Mouse (Mus musculus): ENCODE data around the gene Rft1. TPM values are rescaled to one million over a fixed set of nuclear protein-coding genes. Genes with fewer than 3 reads are reported as not detected.

The Rft1 gene
- polyA plus RNA-seq, 1 experiment from 2014 or later, result 18.1 TPM

DNA sequence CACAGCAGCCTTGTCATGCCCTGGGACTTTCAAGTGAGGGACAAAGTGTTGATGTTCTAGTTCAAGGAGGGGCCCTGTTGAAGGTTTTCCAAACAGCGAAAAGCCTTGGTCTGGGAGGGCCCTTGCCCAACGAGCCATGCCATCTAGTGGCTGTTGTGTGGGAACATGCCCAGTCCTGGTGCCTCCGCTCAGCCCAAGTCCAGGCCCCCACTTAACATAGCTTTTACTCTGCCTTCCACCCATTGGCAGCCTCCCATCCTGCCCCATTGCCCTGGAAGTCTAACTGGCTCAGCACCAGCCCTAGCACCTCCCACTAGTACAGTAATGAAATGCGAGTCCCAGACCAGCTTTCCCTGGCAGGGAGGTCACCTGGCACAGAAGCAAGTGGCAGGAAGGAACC is 3.2 kb upstream of the Rft1 start:
- no peak overlapping the region for H3K4me2 ChIP-seq (ENCODE audit: low read depth, low read length)
- no peak overlapping the region for H3K4me3 ChIP-seq (ENCODE audit: low read length)
- ATAC-seq (ENCODE audit: low read depth), result peak; percentile 89
- no peaks in the 10 kb centered on the region for H3K36me3 ChIP-seq (ENCODE audit: control insufficient read depth, insufficient read depth, low read length)
- no peak overlapping the region for H3K9ac ChIP-seq (ENCODE audit: low read length)
- H3K27ac ChIP-seq (ENCODE audit: low read length), result no peak overlapping the region
- 7% methylated on average over 4 of the region's 4 CpGs for WGBS
- no peaks in the 10 kb centered on the region for H3K9me3 ChIP-seq (ENCODE audit: control insufficient read depth, low read length)
- no peaks in the 10 kb centered on the region for H3K27me3 ChIP-seq (ENCODE audit: control insufficient read depth, insufficient read depth, low read depth, low read length)
- peaks cover 3% of the 10 kb centered on the region for H3K4me1 ChIP-seq (replicated peaks; ENCODE audit: control insufficient read depth, insufficient read depth, low read length)

DNA sequence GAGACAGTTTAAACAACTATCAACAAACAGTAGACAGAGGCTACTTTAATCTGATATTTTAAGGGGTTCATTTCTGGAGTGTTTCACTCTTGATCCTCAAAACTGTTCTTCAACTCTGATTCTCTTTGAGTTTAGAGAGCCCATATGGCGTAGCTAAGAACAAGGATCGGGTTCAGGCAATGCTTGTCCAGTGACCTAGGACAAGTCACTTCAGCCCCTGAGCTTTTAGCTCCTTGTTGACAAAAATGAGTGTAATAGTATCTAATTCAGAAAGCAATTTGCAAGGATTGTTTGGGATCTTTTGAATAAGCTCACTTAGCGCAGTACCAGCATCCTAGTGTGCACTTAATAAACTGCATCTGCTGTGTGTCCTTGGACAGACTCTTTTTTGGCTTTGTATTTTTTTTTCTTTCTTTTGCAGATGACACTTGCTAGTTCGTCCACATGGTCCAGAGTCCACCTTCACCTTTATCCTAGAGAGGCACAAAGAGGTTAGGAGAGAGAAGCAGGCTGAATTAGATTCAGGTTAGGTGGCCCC is 600 bp downstream of the Rft1 start:
- Histone ChIP-seq H3K9ac (ENCODE audit: low read length) (peak overlapping the region; percentile 96), H3K4me3 (ENCODE audit: low read length) (peak overlapping the region; percentile 78), H3K27me3 (ENCODE audit: control insufficient read depth, insufficient read depth, low read depth, low read length) (no peaks in the 10 kb centered on the region), H3K27ac (ENCODE audit: low read length) (peak overlapping the region; percentile 78), H3K36me3 (ENCODE audit: control insufficient read depth, insufficient read depth, low read length) (no peaks in the 10 kb centered on the region), H3K4me2 (ENCODE audit: low read depth, low read length) (peak overlapping the region; percentile 52), H3K9me3 (ENCODE audit: control insufficient read depth, low read length) (no peaks in the 10 kb centered on the region), H3K4me1 (replicated peaks; ENCODE audit: control insufficient read depth, insufficient read depth, low read length) (peaks cover 3% of the 10 kb centered on the region)
- WGBS, result 30% methylated on average over 4 of the region's 4 CpGs
- no peak for ATAC-seq (ENCODE audit: low read depth)

DNA sequence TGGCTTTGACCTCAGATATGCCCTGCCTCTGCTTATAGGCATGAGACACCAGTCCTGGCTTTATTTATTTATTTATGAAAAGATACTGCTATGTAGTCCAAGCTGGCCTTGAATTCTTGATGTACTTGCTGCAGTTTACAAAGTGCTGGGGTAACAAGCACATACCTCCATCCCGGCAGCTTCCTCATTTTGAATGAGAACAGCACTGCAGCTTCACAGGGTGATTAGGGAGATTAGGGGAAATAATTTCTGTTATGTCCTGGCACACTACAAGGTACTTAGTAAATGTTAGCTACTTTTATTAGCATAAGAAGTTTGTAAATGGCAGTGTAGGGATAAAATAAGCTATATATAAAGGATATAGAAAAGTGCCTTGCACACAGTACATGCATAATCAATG is 1.4 kb downstream of the Rft1 start:
- ATAC-seq (ENCODE audit: low read depth), result no peak
- no peak overlapping the region for H3K27ac ChIP-seq (ENCODE audit: low read length)
- peaks cover 3% of the 10 kb centered on the region for H3K4me1 ChIP-seq (replicated peaks; ENCODE audit: control insufficient read depth, insufficient read depth, low read length)
- no peaks in the 10 kb centered on the region for H3K36me3 ChIP-seq (ENCODE audit: control insufficient read depth, insufficient read depth, low read length)
- H3K4me3 ChIP-seq (ENCODE audit: low read length), result no peak overlapping the region
- H3K4me2 ChIP-seq (ENCODE audit: low read depth, low read length), result no peak overlapping the region
- no peaks in the 10 kb centered on the region for H3K27me3 ChIP-seq (ENCODE audit: control insufficient read depth, insufficient read depth, low read depth, low read length)
- H3K9me3 ChIP-seq (ENCODE audit: control insufficient read depth, low read length), result no peaks in the 10 kb centered on the region
- WGBS, result 80% methylated on average over 1 of the region's 1 CpGs
- H3K9ac ChIP-seq (ENCODE audit: low read length), result no peak overlapping the region

DNA sequence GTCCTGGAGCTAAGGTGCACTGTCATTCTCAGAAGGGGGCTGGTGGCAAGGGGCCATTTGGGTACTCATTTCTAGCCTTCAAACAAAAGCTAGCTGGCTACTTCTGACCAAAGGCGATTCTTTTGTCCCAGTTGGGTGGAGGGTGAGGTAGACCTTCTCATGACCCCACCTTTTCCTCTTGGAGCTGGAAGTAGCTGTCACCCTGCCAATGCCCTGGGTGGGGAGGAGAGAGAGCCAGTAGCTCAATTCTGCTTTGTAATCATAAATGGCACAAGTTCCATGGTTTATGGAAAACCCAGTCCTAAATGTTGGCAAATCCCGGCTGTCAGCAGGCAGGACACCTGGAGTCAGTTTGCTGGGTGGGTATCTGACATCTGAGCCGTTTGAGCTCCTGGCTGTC is 11.9 kb downstream of the Rft1 start:
- ATAC-seq (ENCODE audit: low read depth), result no peak
- Histone ChIP-seq H3K4me2 (ENCODE audit: low read depth, low read length) (no peak overlapping the region), H3K36me3 (ENCODE audit: control insufficient read depth, insufficient read depth, low read length) (peaks cover 34% of the 10 kb centered on the region), H3K27ac (ENCODE audit: low read length) (no peak overlapping the region), H3K27me3 (ENCODE audit: control insufficient read depth, insufficient read depth, low read depth, low read length) (no peaks in the 10 kb centered on the region), H3K4me3 (ENCODE audit: low read length) (no peak overlapping the region), H3K9me3 (ENCODE audit: control insufficient read depth, low read length) (no peaks in the 10 kb centered on the region), H3K9ac (ENCODE audit: low read length) (no peak overlapping the region), H3K4me1 (replicated peaks; ENCODE audit: control insufficient read depth, insufficient read depth, low read length) (no peaks in the 10 kb centered on the region)
- WGBS, result 80% methylated on average over 3 of the region's 3 CpGs

DNA sequence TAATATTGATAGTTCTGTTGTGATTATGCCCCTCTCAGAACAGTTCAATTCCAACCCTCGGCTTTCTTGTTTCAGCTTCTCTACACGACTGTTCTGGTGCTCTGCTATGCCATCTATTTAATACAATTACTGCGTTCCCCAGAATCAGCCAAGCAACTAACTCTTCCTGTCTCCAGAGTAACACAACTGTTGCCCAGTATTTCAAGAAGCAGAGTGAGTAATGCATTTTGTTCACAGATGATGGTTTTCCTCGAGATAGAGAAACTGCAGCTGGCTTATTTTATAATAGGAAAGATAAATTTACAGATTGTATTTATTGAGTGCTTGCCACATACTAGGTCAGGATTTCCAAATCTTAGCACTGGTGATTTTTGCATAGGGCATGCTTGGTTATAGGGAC is 12.4 kb downstream of the Rft1 start:
- ATAC-seq (ENCODE audit: low read depth), result no peak
- Histone ChIP-seq H3K4me3 (ENCODE audit: low read length) (no peak overlapping the region), H3K9me3 (ENCODE audit: control insufficient read depth, low read length) (no peaks in the 10 kb centered on the region), H3K36me3 (ENCODE audit: control insufficient read depth, insufficient read depth, low read length) (peaks cover 30% of the 10 kb centered on the region), H3K9ac (ENCODE audit: low read length) (no peak overlapping the region), H3K27ac (ENCODE audit: low read length) (no peak overlapping the region), H3K4me1 (replicated peaks; ENCODE audit: control insufficient read depth, insufficient read depth, low read length) (no peaks in the 10 kb centered on the region), H3K4me2 (ENCODE audit: low read depth, low read length) (no peak overlapping the region), H3K27me3 (ENCODE audit: control insufficient read depth, insufficient read depth, low read depth, low read length) (no peaks in the 10 kb centered on the region)
- 87% methylated on average over 4 of the region's 4 CpGs for WGBS

DNA sequence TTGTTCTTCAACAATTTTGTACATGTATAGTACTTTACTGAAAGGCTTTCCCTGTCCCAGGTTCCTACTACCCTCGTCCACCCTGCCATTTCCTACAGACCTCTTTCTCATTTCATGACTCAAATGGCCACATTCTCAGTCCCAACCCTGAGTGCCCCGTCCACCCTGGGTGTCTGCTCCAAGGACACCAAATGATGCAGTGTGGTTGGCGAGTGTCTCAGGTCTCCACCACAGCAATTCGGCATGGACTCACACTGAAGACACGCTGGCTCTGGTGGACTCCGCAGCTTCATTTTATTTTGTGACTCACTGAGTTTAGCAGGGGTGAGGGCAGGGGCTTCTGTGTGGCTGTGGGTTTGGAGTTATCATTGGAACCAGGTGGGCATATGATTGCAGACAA is 16.0 kb downstream of the Rft1 start:
- H3K36me3 ChIP-seq (ENCODE audit: control insufficient read depth, insufficient read depth, low read length), result peaks cover 21% of the 10 kb centered on the region
- H3K4me1 ChIP-seq (replicated peaks; ENCODE audit: control insufficient read depth, insufficient read depth, low read length), result no peaks in the 10 kb centered on the region
- WGBS, result 92% methylated on average over 6 of the region's 6 CpGs
- H3K9me3 ChIP-seq (ENCODE audit: control insufficient read depth, low read length), result no peaks in the 10 kb centered on the region
- ATAC-seq (ENCODE audit: low read depth), result no peak
- no peak overlapping the region for H3K27ac ChIP-seq (ENCODE audit: low read length)
- H3K4me2 ChIP-seq (ENCODE audit: low read depth, low read length), result no peak overlapping the region
- no peaks in the 10 kb centered on the region for H3K27me3 ChIP-seq (ENCODE audit: control insufficient read depth, insufficient read depth, low read depth, low read length)
- H3K9ac ChIP-seq (ENCODE audit: low read length), result no peak overlapping the region
- H3K4me3 ChIP-seq (ENCODE audit: low read length), result no peak overlapping the region

DNA sequence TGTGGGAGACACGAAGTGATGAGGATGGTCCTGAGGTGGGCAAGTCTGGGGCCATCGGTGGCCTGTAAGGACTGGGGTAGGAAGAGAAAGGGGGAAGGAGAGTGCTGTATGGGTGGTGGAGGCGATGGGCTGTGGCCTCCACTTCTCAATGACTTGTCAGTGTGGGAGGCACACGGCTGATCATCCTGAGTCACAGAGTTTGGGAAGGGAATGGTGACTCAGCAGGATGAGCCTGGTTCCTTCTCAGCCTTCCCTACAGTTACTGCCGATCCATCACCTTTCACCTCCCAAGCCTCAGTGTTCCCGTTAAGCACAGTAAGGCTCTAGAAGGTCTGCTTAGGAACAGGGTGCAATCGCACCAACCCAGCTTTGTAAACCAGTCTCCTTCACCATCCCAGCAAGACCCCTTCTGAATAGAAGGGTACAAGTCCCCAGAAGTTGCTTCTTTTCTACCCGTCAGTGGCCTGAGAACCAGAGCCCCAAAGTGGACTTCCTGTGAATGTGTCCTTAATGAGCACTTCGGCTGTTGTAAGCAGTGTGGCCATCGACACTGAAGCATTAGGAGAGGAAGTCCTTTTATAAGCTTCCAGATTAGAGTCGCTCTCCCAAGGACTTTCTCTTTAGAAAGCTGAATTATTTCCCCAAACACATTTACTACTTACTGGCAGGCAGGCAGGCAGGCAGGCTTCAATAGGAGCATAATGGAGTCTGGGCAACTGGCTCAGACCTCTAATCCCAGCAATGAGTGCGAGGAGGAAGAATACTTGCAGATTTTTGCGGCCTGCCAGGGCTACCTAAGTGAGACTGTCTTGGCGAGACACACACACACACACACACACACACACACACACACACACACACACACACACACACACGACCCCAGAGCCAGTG is 17.2 kb downstream of the Rft1 start:
- no peaks in the 10 kb centered on the region for H3K27me3 ChIP-seq (ENCODE audit: control insufficient read depth, insufficient read depth, low read depth, low read length)
- no peak for ATAC-seq (ENCODE audit: low read depth)
- no peak overlapping the region for H3K27ac ChIP-seq (ENCODE audit: low read length)
- no peak overlapping the region for H3K4me2 ChIP-seq (ENCODE audit: low read depth, low read length)
- peaks cover 21% of the 10 kb centered on the region for H3K36me3 ChIP-seq (ENCODE audit: control insufficient read depth, insufficient read depth, low read length)
- WGBS, result 67% methylated on average over 15 of the region's 15 CpGs
- H3K4me3 ChIP-seq (ENCODE audit: low read length), result no peak overlapping the region
- no peaks in the 10 kb centered on the region for H3K4me1 ChIP-seq (replicated peaks; ENCODE audit: control insufficient read depth, insufficient read depth, low read length)
- no peak overlapping the region for H3K9ac ChIP-seq (ENCODE audit: low read length)
- H3K9me3 ChIP-seq (ENCODE audit: control insufficient read depth, low read length), result no peaks in the 10 kb centered on the region

DNA sequence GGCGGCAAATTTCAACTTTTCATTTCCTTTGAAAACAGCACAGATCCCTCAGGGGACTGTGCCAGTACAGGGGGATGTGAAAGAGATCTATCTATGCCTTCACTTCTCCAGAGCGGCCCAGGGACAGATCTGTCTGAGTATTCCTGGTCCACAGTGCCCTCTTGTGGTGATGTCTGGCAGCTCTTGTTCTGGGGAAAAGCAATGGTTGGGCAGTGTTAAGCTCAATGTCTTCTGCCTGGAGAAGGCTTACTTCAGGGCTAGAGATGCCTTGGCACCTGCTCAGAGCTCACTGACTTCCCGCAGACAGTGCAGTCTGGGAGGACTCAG is 17.8 kb downstream of the Rft1 start:
- peaks cover 16% of the 10 kb centered on the region for H3K36me3 ChIP-seq (ENCODE audit: control insufficient read depth, insufficient read depth, low read length)

DNA sequence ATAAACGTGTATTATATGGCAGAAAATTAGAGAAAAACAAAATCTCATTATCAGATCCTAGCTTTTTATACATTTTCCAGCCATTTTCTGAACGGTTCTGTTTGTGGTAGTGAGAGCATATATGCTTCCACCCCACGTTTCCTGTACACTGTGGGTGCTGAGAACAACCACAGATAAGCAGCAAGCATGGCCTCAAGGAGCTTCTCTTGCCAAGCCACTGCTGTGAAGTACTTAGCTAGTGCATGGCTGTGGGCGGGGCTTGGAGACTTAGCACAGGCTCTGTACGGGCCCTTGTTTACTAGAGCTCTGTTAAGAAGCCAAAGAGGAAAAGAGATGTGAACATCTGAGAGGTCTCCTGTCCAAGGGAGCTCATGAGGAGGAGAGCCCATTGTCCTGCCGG is 20.8 kb downstream of the Rft1 start:
- no peak overlapping the region for H3K4me3 ChIP-seq (ENCODE audit: low read length)
- no peak overlapping the region for H3K27ac ChIP-seq (ENCODE audit: low read length)

More for the DNA sequence above, 17.8 kb downstream of the Rft1 start:
- no peak overlapping the region for H3K27ac ChIP-seq (ENCODE audit: low read length)
- H3K4me3 ChIP-seq (ENCODE audit: low read length), result no peak overlapping the region
- H3K4me2 ChIP-seq (ENCODE audit: low read depth, low read length), result no peak overlapping the region
- no peaks in the 10 kb centered on the region for H3K4me1 ChIP-seq (replicated peaks; ENCODE audit: control insufficient read depth, insufficient read depth, low read length)
- no peak overlapping the region for H3K9ac ChIP-seq (ENCODE audit: low read length)
- no peaks in the 10 kb centered on the region for H3K9me3 ChIP-seq (ENCODE audit: control insufficient read depth, low read length)
- no peaks in the 10 kb centered on the region for H3K27me3 ChIP-seq (ENCODE audit: control insufficient read depth, insufficient read depth, low read depth, low read length)
- peak; percentile 92 for ATAC-seq (ENCODE audit: low read depth)
- WGBS, result 8% methylated on average over 3 of the region's 3 CpGs

More for the DNA sequence above, 20.8 kb downstream of the Rft1 start:
- H3K9ac ChIP-seq (ENCODE audit: low read length), result no peak overlapping the region
- H3K27me3 ChIP-seq (ENCODE audit: control insufficient read depth, insufficient read depth, low read depth, low read length), result no peaks in the 10 kb centered on the region
- no peaks in the 10 kb centered on the region for H3K9me3 ChIP-seq (ENCODE audit: control insufficient read depth, low read length)
- 57% methylated on average over 6 of the region's 6 CpGs for WGBS
- H3K4me1 ChIP-seq (replicated peaks; ENCODE audit: control insufficient read depth, insufficient read depth, low read length), result no peaks in the 10 kb centered on the region
- peaks cover 4% of the 10 kb centered on the region for H3K36me3 ChIP-seq (ENCODE audit: control insufficient read depth, insufficient read depth, low read length)
- ATAC-seq (ENCODE audit: low read depth), result no peak
- H3K4me2 ChIP-seq (ENCODE audit: low read depth, low read length), result no peak overlapping the region
